Mouse (Mus musculus): ENCODE results near the gene Gas2. TPM values are rescaled to one million over a fixed set of nuclear protein-coding genes. Genes with fewer than 3 reads are reported as not detected.

Gene Gas2
- total RNA-seq, 4 experiments from 2014 or later: 3.0 to 5.3 (median 3.2) TPM

DNA sequence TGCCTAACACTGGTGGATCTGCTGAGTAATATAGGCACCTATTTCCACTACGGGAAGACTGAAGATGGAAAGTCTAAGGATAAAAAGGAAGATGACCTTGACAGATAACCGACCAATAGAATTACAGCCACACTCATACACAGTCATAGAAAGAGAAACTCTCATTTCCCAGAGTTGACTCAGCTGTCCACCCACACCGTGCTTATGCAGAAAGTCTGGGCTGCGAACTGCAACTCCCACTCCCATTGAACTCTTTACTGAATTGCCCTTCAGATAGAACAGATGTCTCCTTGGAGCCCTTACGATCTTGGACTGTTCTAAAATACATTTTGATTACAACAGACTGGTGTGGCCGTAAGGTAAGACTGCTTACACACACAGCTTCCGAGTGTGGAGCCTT lies 102.9 kb downstream of the Gas2 start:
- DNase-seq (ENCODE audit: low spot score in 2 of 2): no peak

GRCm38 (mm10) chr7:51967581-51967980 lies 105.8 kb downstream of the Gas2 start:
- DNase-seq (ENCODE audit: low spot score in 2 of 2): no peak

- DNase-seq (ENCODE audit: low spot score in 2 of 2): no peak
These were observed 107.6 kb downstream of the Gas2 start for GRCm38 (mm10) chr7:51969379-51969778.

DNA sequence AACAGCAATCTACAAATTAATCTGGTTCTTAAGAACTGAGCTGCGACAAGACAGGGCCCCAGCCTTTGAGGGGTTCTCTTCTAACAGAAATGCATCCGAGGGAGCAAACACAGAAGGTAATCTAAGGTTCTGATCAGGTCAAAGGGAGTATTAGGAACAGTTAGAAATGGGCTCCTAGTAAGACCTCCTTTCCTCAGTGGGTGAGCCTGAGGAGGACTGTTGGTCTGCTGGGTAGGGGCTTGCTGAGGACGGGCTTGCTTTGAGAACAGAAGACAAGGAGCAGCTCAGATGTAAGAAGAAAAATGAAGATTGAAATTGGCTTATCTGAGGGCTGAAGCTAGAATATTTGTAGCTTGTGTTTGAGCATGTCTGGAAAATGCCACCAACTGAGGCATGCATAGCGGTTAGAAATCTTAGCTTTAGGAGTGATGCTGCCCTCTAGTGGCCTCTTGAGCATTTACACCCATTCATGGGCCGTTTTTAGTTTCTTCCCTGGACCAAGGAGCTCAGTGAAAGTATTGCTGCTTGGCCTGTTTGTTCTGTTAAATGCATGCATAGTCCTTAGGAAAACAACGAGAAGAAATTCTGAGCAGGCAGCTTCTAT lies 110.5 kb downstream of the Gas2 start:
- no peak for DNase-seq (ENCODE audit: low spot score in 2 of 2)

DNA sequence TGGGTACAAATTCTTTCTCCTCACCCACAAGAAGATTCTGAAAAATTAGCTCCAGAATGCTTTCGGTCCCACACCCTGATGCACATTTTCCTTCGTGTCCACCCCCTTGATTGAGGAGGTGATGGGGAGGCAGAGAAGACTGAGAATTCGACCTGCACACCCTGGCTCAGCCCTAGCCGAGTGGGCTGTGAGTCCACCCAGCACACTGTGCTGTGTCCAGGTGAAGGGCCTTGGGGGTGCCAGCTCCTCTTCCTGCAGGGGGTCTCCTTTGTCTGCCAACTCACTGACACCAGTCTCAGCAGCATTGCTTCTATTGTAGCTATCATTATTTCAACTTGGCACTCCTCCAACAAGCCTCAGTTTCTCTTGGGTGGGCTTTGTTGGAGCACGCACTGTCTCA lies 111.3 kb downstream of the Gas2 start:
- no peak for DNase-seq (ENCODE audit: low spot score in 2 of 2)

DNA sequence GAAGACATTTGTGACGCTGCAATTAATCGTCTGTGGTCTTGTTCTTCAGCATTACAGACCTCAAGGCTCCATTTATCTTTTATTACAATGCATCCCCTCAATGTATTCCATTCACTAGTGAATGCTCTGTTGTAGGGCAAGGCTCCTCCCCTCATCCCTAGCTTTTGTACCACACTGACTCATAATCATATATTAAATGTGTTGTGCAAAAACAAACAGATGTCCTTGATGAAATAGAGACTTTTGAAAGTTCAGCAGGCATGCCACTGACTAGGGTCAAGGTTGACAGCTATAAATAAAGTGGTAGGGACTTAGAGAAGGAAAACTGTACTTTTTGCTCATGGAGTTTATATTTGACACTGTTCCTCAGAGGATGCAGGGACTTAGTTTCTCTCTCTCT lies 111.7 kb downstream of the Gas2 start:
- no peak for DNase-seq (ENCODE audit: low spot score in 2 of 2)

- no peak for DNase-seq (ENCODE audit: low spot score in 2 of 2)
These were observed 113.4 kb downstream of the Gas2 start for GRCm38 (mm10) chr7:51975181-51975580.

GRCm38 (mm10) chr7:51979271-51979670 lies 117.5 kb downstream of the Gas2 start:
- no peak for DNase-seq (ENCODE audit: low spot score in 2 of 2)

DNA sequence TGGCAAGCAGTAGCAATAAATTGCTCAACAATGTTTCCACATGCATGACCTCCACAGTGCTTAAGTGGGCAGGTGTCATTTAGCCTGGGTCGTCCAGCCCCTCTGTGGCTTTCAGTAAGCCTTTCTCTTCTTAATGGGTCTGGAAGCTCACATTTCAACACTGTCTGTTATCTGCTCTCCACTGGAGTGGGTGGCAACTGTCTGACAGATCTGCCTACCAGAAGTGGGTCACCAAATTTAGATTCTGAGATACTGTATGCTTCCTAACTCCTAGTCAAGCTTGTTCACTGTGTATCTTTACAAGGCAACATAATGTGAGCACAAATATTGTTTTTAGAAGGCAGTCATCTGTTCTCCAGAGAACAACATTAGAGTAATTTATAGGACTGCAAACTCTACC lies 120.5 kb downstream of the Gas2 start:
- DNase-seq (ENCODE audit: low spot score in 2 of 2): no peak

DNA sequence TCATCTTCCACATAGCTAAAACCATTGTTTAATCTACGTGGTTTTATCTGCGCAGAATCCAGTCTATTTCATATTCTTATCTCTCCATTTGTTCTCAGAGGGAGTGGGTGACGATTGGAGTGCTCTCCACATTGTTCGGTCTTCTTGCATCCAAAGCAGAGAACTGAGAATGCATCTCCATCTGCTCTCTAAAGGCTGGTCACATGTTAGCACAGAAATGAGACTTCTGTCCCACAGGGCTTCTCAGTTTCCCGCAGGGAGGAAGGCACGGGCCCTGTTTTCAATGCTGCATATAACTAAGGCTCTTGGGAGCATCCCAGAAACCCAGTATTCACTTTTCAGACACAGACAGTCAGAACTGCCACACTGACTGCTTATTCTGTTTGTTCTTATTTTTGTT lies 123.9 kb downstream of the Gas2 start:
- DNase-seq (ENCODE audit: low spot score in 2 of 2): no peak

DNA sequence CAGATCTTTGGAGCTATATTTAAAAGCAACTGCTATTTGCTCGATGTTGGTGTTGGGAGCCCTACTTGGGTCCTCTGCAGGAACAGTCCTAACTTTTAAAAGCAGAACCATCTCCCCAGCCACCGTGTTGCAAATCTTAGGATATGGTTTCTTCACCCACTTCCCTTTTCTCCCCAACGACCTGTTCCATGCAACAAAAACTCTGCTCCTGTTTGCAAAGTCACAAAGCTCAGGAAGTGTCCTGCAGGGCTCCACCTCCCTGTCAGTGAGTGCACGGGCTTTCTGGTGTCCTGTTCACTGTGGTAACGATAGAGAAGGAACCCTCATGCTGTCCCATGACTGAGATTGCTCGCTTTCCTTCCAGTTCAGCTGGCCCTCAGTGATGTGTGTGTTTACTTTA lies 125.1 kb downstream of the Gas2 start:
- no peak for DNase-seq (ENCODE audit: low spot score in 2 of 2)

DNA sequence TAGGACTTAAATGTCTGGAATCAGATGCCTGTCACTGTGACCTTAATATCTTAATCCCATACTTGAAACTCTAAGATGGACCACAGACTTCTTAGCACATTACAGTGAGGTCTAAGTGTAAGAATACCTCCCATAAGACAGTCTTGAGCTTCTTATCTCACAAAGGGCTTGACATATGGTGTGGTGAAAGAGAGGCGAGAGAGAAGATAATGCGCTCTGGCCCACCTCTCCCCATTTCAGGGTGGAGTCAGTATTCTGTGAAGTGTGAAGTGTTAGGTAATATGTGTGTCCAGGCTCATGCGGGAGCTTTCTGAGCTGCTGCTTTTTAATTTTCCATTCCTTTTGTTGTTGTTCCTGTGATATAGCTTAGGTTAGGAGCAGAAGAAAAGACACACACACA lies 129.2 kb downstream of the Gas2 start:
- no peak for DNase-seq (ENCODE audit: low spot score in 2 of 2)

GRCm38 (mm10) chr7:52005511-52006295 lies 143.9 kb downstream of the Gas2 start, which contains the start of gene Svip:
Gene Svip, minus strand, starts transcription at chr7:52006018.
- DNase-seq (ENCODE audit: low spot score in 2 of 2): peak; percentile 84 to 92

DNA sequence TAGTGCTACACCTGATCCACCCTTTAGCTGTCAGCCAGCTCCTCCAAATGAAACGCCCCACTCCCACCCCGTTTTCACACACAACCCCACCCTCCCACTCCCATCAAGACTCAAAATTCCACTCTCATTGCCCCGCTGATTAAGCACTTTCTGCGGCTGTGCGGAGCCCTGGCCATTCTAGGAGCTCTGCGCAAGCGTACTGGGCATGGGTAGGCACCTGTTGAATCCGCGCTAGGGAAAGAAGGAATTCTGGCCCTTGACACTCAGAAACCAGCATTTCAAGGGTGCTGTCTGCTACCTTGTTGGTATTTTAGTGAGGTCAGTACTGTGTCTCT lies 144.4 kb downstream of the Gas2 start:
- no peak for DNase-seq (ENCODE audit: low spot score in 2 of 2)

DNA sequence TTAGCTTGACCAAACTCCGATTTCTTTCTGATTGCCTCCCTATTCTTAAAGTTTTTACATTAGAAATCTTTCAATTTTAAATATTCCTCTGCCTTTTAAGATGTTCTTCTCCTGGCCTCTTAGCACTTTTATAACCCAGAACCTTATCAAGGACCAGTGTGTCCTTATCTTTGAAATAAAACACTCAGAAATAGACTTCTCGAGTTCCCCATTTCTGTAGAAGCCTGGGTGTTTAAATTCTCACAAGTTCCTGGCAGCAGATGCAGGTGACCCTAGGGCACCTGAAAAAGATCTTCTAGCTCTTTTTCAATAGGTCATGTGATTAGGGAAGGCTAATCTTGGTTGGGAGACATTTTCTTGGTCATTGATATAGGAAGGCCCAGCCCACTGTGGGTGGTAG lies 145.3 kb downstream of the Gas2 start:
- no peak for DNase-seq (ENCODE audit: low spot score in 2 of 2)

DNA sequence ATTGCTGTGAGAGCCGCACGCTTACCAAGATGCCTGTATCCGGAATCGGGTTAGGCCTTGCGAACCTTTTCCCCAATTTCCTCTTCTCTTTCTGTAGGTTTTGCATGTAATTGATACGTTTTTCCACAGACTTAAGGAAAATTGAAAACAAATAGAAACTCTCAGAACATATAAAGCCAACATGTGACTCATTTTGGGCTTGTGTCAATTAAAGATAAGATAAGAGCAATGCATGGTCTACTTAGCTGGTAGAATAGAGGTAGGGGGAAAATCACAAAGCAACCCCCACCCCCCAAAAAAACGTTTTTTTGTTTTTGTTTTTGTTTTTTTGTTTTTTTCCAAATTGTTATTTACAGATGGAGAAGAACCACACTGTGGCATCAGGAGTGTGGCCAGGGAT lies 151.6 kb downstream of the Gas2 start:
- DNase-seq (ENCODE audit: low spot score in 2 of 2): no peak

DNA sequence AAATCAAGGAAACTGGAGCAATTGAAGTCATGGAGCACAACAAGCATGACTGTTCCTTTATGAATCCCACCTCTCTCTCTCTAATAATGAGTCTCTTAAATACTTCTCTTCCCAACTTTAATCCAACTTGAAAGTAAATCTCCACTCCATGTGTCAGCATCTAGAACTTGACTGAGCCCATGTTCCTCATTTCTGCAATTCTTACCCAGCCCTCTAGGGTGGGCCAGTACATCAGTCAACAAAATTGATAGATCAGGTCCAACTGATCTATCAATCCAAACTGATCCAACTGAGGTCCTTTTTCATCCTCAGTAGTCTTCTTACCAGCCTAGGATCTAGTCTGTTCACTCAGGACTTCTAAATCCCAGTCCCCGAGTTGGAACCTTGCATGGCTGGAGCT lies 153.4 kb downstream of the Gas2 start:
- DNase-seq (ENCODE audit: low spot score in 2 of 2): no peak

DNA sequence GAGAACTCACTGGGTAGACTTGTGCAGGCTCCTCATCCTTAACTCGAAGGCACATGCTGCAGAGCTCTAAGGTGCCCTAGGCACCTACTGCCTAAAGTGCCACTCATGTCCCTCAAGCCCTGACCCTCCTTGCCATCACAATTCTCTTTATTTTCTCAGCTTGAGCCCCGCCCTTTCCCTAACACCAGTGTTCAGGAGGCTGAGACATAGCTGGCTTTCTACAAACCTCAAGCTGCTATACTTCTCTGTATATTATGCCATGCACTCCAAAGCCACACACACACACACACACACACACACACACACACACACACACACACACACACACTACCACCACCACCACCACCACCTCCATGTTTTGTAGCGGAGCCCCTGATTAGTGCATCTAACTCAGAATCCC lies 153.8 kb downstream of the Gas2 start, which contains the start of gene 1700015G11Rik:
Gene 1700015G11Rik (minus strand): TSS at position 101 of the 400 bp plus-strand sequence.
- no peak for DNase-seq (ENCODE audit: low spot score in 2 of 2)

GRCm38 (mm10) chr7:52022039-52022438 lies 160.2 kb downstream of the Gas2 start:
- DNase-seq (ENCODE audit: low spot score in 2 of 2): no peak

DNA sequence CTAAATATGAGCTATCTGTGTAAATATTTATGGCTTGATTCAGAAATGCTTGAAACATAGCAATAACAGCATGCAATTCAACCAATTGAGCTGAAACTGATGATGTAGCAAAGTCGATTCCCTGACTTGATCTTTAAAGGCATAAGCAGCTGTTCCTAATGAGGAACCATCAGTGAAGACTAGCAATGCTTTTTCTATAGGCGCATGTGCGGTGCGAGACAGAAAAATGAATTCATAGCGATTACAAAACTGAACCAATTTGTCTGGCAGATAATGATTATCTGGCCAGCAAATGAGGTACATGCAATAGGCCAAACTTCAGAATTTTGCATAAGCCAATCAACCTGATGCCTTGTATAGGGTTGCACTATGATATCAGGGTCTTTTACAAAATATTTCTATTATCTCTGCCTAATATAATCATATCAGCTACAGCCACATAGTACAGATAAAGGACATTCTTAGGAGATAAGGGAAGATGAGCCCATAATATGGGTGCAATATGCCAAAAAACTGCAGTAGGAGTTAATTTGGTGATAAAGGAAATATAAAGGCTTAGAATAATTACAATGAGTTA lies 162.3 kb downstream of the Gas2 start:
- DNase-seq (ENCODE audit: low spot score in 2 of 2): no peak

DNA sequence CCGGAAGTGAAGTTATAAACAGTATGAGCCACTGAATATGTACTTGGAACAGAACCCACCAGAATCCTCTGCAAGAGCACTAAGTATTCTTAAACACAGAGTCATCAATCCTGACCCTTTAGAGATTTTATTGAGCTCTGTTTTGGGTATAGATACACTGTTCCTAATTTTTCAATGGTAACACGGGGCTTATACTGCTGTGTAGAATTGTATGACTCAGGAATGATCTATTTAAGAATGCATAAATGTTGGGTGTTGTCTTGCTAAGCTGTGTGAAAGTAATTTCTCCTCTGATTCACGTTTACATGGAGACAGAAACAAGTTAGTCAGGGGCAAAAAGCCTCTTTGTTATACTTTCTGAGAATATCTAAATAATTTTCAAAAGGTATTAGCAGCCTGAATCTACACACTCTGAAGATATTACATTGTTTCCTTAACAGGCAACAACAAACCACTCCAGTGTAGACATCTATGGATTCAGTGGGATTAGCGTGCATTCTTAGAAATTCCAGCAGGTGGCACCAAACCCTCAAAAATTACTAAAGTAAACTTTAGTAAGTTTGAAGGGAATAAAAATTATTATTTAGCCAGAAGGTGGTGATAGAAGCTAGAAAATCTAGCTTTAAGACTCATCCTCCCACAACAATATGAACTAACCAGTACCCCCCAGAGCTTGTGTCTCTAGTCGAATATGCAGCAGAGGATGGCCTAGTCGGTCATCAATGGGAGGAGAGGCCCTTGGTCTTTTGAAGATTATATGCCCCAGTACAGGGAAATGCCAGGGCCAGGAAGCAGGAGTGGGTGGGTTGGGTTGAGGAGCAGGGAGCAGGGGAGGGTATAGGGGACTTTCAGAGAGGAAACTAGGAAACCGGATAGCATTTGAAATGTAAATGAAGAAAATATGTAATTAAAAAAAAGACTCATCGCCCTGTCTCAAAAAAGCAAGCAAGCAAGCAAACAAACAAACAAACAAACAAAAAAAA lies 176.1 kb downstream of the Gas2 start:
- no peak for DNase-seq (ENCODE audit: low spot score in 2 of 2)
